Mouse (Mus musculus) heart, embryonic 10.5 days (tissue): Measurements from ENCODE around the gene Atp13a3. TPM values are rescaled to one million over a fixed set of nuclear protein-coding genes. Genes with fewer than 3 reads are reported as not detected.
"Not testable (repeated sequence)": the region's sequence is repeated elsewhere in the genome, so short reads cannot be mapped to it uniquely, and the experiment has no call there.

ENCODE experiments used
- DNase-seq: peaks from one replicate; pipeline ENCODE4 v3.0.0-alpha.2; 2017; ENCODE audit warnings: low spot score
- H3K27ac ChIP-seq: fragments of 300-500 bp; sonication (generic); 2 replicates; pipeline ENCODE4 v1.5.1; 2016; ENCODE audit warnings: mild to moderate bottlenecking
- H3K27me3 ChIP-seq: fragments of 300-500 bp; sonication (generic); 2 replicates; pipeline ENCODE4 v1.6.1; 2016; ENCODE audit warnings: mild to moderate bottlenecking; ENCODE audit not compliant: poor library complexity, insufficient read depth, severe bottlenecking
- H3K36me3 ChIP-seq: fragments of 300-500 bp; sonication (generic); 2 replicates; pipeline ENCODE4 v1.6.1; 2016; ENCODE audit warnings: mild to moderate bottlenecking, moderate library complexity
- H3K4me1 ChIP-seq: fragments of 300-500 bp; sonication (generic); 2 replicates; pipeline ENCODE4 v1.6.1; 2016; ENCODE audit warnings: mild to moderate bottlenecking
- H3K4me3 ChIP-seq: fragments of 300-500 bp; sonication (generic); 2 replicates; pipeline ENCODE4 v1.5.1; 2016; ENCODE audit warnings: mild to moderate bottlenecking, moderate library complexity
- H3K9me3 ChIP-seq: fragments of 300-500 bp; sonication (generic); 2 replicates; pipeline ENCODE4 v1.6.1; 2016; ENCODE audit warnings: mild to moderate bottlenecking, moderate library complexity
- WGBS: fragments of 180-500 bp; shearing (Covaris S2); methylation state at CpG from one replicate; pipeline ENCODE4 v1.1.7; 2016; 5-methylcytosine and 5-hydroxymethylcytosine counted together
- polyA plus RNA-seq: library from polyadenylated mRNA; unstranded; fragments of >200 nt; fragmentation: Nextera tagmentation; extraction: Ambion mirVana; gene quantifications from 2 replicates; pipeline ENCODE4 v1.2.1, GENCODE M21; 2016

The Atp13a3 gene
- polyA plus RNA-seq, 1 experiment from 2014 or later, result 12.3 TPM

- no peaks in the 10 kb centered on the region for H3K36me3 ChIP-seq
- H3K9me3 ChIP-seq, result no peaks in the 10 kb centered on the region
- no peaks in the 10 kb centered on the region for H3K27me3 ChIP-seq
- H3K4me3 ChIP-seq, result no peak overlapping the region
- 89% methylated on average over 3 of the region's 3 CpGs for WGBS
- no peak overlapping the region for H3K27ac ChIP-seq
- 0 out of 2 replicates have a peak, but pooled peaks cover 2% of the 10 kb centered on the region for H3K4me1 ChIP-seq
- DNase-seq, result no peak
Measured at GRCm38 (mm10) chr16:30374927-30375326, 30.8 kb downstream of the Atp13a3 start.

DNA sequence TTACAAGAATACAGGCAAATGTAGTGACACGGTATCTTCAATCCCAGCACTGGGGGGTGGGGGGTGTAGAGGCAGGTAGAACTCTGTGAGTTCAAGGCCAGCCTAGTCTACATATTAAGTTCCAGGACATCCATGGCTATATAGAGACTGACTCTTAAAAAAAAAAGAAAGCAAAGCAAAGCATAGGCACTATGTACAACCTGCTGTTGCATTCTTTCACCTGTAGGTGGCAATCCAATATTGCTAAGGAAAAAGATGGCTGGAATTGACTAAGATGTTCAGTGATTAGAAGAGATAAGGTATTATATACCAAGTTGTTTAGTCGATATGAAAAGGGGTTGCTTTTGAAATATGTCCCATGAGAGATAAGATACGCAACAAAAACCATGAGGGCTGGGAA lies 31.5 kb downstream of the Atp13a3 start:
- 75% methylated on average over 3 of the region's 3 CpGs for WGBS

DNA sequence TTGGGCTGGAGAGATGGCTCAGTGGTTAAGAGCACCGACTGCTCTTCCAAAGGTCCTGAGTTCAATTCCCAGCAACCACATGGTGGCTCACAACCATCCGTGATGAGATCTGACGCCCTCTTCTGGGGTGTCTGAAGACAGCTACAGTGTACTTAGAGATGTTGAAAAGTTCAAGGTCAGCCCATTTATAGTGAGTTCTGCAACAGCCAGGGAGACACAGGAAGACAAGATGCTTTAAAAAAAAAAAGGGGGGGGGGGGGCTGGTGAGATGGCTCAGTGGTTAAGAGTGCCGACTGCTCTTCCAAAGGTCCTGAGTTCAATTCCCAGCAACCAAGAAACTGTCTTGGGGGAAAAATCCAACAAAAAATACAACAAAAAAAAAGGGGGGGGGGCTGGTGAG lies 32.5 kb downstream of the Atp13a3 start:
- H3K27me3 ChIP-seq, H3K4me3 ChIP-seq, H3K27ac ChIP-seq, DNase-seq, H3K36me3 ChIP-seq, H3K4me1 ChIP-seq, H3K9me3 ChIP-seq: not testable (repeated sequence)
- WGBS, result 85% methylated on average over 3 of the region's 4 CpGs

More for the DNA sequence above, 31.5 kb downstream of the Atp13a3 start:
- H3K27me3 ChIP-seq, result no peaks in the 10 kb centered on the region
- no peak for DNase-seq
- H3K36me3 ChIP-seq, result no peaks in the 10 kb centered on the region
- no peak overlapping the region for H3K4me3 ChIP-seq
- no peaks in the 10 kb centered on the region for H3K9me3 ChIP-seq
- H3K4me1 ChIP-seq, result 0 out of 2 replicates have a peak, but pooled peaks cover 2% of the 10 kb centered on the region
- H3K27ac ChIP-seq, result no peak overlapping the region

DNA sequence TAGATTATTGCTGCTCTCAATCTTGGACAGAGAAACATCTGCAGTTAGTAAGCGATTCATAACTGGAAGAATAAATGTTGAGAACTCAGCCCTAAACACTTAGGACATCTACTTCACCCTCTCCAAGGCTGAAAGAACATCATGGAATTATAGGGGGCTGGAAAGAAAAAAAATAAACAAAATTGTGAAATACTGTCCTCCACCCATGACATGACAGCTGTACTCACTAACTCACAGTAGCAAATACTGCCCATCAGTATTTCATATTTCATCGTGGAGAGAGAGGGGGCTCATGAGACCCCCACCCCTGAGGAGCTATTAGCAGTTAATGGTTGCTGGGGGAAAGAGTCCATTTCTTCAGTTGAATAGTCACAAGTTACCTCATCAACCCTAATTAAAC lies 38.4 kb downstream of the Atp13a3 start:
- no peak for DNase-seq
- Histone ChIP-seq H3K36me3 (peaks cover 9% of the 10 kb centered on the region), H3K4me3 (no peak overlapping the region), H3K9me3 (no peaks in the 10 kb centered on the region), H3K27me3 (no peaks in the 10 kb centered on the region), H3K4me1 (no peaks in the 10 kb centered on the region), H3K27ac (no peak overlapping the region)
- 94% methylated on average over 2 of the region's 2 CpGs for WGBS

- Histone ChIP-seq H3K36me3 (peaks cover 9% of the 10 kb centered on the region), H3K27ac (no peak overlapping the region), H3K4me3 (no peak overlapping the region), H3K4me1 (no peaks in the 10 kb centered on the region), H3K27me3 (no peaks in the 10 kb centered on the region), H3K9me3 (no peaks in the 10 kb centered on the region)
- no peak for DNase-seq
- 86% methylated on average over 6 of the region's 6 CpGs for WGBS
Measured at GRCm38 (mm10) chr16:30364604-30365003, 41.2 kb downstream of the Atp13a3 start.

DNA sequence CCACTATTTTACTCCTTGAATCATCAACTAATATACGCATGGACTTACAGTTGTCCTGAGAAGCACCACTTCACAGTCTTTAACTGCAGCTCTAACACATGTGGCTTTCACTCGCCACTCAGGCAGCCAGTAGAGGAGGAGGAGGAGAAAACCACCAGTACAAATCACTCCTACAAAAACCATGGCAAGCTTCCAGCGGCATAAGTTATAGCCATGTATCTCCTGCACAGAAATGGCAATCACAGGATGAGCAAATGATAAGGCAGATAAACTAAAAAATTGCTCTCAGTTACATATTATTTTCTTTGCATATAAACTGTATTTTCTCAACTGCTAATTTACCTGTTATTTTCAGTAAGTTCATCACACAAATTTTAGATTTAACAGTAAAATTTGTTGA lies 43.2 kb downstream of the Atp13a3 start:
- no peak overlapping the region for H3K4me3 ChIP-seq
- H3K27ac ChIP-seq, result no peak overlapping the region
- H3K9me3 ChIP-seq, result no peaks in the 10 kb centered on the region
- peaks cover 9% of the 10 kb centered on the region for H3K36me3 ChIP-seq
- H3K27me3 ChIP-seq, result no peaks in the 10 kb centered on the region
- no peaks in the 10 kb centered on the region for H3K4me1 ChIP-seq
- 80% methylated on average over 3 of the region's 3 CpGs for WGBS
- DNase-seq, result no peak

DNA sequence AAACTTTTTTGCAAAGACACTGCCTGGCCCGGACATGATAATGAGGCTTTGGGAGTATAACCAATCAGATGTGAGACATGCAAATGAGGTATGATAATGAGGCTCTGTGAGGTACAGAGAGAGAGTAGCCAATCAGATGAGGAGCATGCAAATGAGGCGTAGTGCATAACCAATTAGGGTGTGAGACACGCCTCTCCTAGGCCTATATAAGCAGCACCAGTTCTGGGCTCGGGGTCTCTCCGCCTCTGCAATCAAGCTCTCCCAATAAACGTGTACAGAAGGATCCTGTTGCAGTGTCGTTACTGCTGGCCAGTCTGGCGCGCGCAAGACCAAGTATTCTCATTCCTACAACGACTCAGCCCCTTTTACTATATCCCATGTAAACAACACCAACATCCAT lies 52.3 kb downstream of the Atp13a3 start:
- not testable (repeated sequence) for H3K27me3 ChIP-seq, H3K4me3 ChIP-seq, H3K27ac ChIP-seq, H3K9me3 ChIP-seq, DNase-seq, H3K4me1 ChIP-seq
- peaks cover 51% of the 10 kb centered on the region for H3K36me3 ChIP-seq
- WGBS, result 96% methylated on average over 11 of the region's 11 CpGs

GRCm38 (mm10) chr16:30314236-30314635 lies 91.5 kb downstream of the Atp13a3 start:
- Histone ChIP-seq H3K36me3 (peaks cover 11% of the 10 kb centered on the region), H3K27me3 (peaks cover 29% of the 10 kb centered on the region), H3K4me1 (peaks cover 6% of the 10 kb centered on the region), H3K27ac (no peak overlapping the region), H3K4me3 (no peak overlapping the region), H3K9me3 (no peaks in the 10 kb centered on the region)
- no peak for DNase-seq

DNA sequence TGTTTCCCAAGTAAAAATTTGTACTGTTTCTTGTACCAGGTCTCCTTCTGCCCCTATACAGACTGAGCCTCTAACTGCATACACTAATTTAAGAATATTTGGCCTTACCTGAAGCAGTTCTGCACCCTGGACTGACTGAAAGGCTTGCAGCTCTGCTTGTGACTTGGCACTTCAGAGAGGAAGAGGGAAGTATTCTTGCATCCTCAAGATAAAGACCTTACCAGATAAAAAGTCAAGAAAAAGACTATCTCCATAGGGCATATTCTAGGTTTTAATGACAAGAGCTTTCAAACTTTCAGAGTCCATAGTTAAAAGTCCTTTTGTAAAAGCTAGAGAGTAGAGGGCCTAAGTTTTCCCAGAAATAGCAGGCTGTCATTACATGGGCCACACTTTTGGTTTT lies 95.1 kb downstream of the Atp13a3 start, which contains the start of gene Gp5:
Gp5 (minus strand) TSS at position 133 of the 400 bp plus-strand sequence.
- H3K27ac ChIP-seq, result no peak within 1 kb of the TSS
- no peaks in the 10 kb centered on the region for H3K9me3 ChIP-seq
- peaks cover 63% of the 10 kb centered on the region for H3K27me3 ChIP-seq
- peaks cover 10% of the 10 kb centered on the region for H3K36me3 ChIP-seq
- H3K4me1 ChIP-seq, result peaks cover 21% of the 10 kb centered on the region
- DNase-seq, result no peak
- peak within 1 kb of the TSS; percentile 71 for H3K4me3 ChIP-seq

DNA sequence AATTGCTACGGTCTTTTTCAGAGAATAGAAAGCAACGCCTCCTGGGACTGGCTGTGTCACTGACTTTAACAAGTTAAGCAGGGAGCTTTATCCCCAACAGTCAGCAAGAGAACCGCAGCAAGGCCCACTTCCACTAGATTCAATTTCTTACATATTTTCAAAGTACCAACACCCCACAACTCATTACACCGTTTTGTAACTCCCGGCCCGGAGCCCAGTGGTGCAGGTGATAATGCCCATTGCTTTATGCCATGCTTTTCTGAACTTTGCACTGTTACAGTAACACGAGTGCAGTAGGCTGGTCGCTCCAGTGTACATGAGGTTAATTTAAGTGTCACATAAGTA lies 95.6 kb downstream of the Atp13a3 start:
- no peak overlapping the region for H3K4me3 ChIP-seq
- H3K27me3 ChIP-seq, result peaks cover 63% of the 10 kb centered on the region
- no peak for DNase-seq
- H3K9me3 ChIP-seq, result no peaks in the 10 kb centered on the region
- peaks cover 7% of the 10 kb centered on the region for H3K36me3 ChIP-seq
- H3K27ac ChIP-seq, result no peak overlapping the region
- 59% methylated on average over 8 of the region's 8 CpGs for WGBS
- peaks cover 21% of the 10 kb centered on the region for H3K4me1 ChIP-seq

- Histone ChIP-seq H3K4me3 (peak overlapping the region; percentile 71), H3K27ac (no peak overlapping the region), H3K9me3 (no peaks in the 10 kb centered on the region), H3K27me3 (peaks cover 66% of the 10 kb centered on the region), H3K36me3 (peaks cover 4% of the 10 kb centered on the region), H3K4me1 (peaks cover 21% of the 10 kb centered on the region)
- no peak for DNase-seq
- WGBS, result 5% methylated on average over 34 of the region's 34 CpGs
Measured at GRCm38 (mm10) chr16:30309395-30310170, 96.2 kb downstream of the Atp13a3 start.

GRCm38 (mm10) chr16:30308616-30309394 lies 97.0 kb downstream of the Atp13a3 start:
- H3K4me3 ChIP-seq, result peak overlapping the region; percentile 71
- H3K9me3 ChIP-seq, result no peaks in the 10 kb centered on the region
- peak overlapping the region; percentile 65; the same call in 1 of the 2 replicates for H3K27ac ChIP-seq
- WGBS, result under 1% methylated on average over 72 of the region's 72 CpGs
- H3K27me3 ChIP-seq, result peaks cover 74% of the 10 kb centered on the region
- peaks cover 3% of the 10 kb centered on the region; the same call in 1 of the 2 replicates for H3K36me3 ChIP-seq
- peaks cover 21% of the 10 kb centered on the region for H3K4me1 ChIP-seq
- DNase-seq, result no peak

DNA sequence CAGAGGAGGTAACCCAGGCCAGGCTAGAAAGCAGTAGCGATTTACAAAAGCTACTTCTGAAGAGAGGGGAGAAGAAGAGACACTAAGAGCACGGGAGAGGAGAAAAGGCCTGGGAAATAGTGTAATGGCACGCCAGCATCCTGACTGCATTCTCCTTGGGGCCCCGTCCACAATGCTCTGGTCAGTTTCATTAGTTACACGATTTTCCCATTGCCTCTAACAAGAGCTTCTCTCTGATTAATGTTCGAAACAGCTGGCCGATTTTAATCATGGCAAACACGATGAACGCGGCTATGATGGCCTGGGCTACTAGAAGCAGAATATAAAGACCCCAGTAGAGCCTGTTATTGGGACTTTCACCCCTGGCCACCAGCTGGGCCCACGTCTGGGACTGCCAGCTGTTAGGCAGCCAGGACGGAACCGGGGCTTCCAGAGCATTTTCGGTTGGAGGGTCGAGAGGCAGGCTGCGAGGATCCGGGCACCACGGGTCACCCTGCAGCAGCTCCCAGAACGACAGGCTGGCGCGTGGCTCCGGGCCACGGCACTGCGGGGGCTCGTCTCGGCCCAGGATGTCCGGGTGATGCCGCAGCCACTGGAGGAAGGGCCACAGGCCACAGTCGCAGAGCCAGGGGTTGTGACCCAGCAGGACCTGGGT lies 97.7 kb downstream of the Atp13a3 start:
- Histone ChIP-seq H3K27ac (0 out of 2 replicates have a peak overlapping the region, but pooled peaks have one; percentile 65), H3K9me3 (no peaks in the 10 kb centered on the region), H3K36me3 (peaks cover 3% of the 10 kb centered on the region; the same call in 1 of the 2 replicates), H3K27me3 (peaks cover 81% of the 10 kb centered on the region), H3K4me1 (peaks cover 21% of the 10 kb centered on the region), H3K4me3 (peak overlapping the region; percentile 71)
- WGBS, result 14% methylated on average over 29 of the region's 29 CpGs
- peak; percentile 74 for DNase-seq
